Comparison of ENCODE assay signal across 24 mouse cellular contexts in genomic region chr4:137820721-137821120, GRCm38 (mm10). TPM values are rescaled to one million over a fixed set of nuclear protein-coding genes. Genes with fewer than 3 reads are reported as not detected.
DNase-seq lines count a peak whose midpoint lies in the region; ATAC-seq and TF ChIP-seq lines count a peak whose summit lies in the region.
"Had no signal": no experiment of that assay in that cellular context is flagged by ENCODE, and none has a peak within 500 bp of the region (broad histone marks: within the 10 kb centered on the region; RNA-seq: fewer than 3 reads in every experiment).

No protein-coding gene starts in this region.

- H3K9me3 ChIP-seq in kidney, embryonic 15.5 days (replicated peaks), result no peaks in the 10 kb centered on the region
- no peaks in the 10 kb centered on the region for H3K9me3 ChIP-seq in MEL (replicated peaks; ENCODE audit: insufficient read depth, low read length)
- H3K9me3 ChIP-seq: embryonic facial prominence, embryonic 10.5 days; limb, embryonic 10.5 days; liver, embryonic 13.5 days; midbrain, embryonic 13.5 days; neural tube, embryonic 12.5 days had no signal

- no peak overlapping the region for H3K9ac ChIP-seq in kidney, embryonic 15.5 days
- H3K9ac ChIP-seq in MEL (ENCODE audit: control insufficient read depth, low read depth, low read length, poor library complexity, severe bottlenecking), result no peak overlapping the region
- H3K9ac ChIP-seq: hindbrain, embryonic 12.5 days; liver, embryonic 13.5 days; midbrain, embryonic 13.5 days; neural tube, embryonic 12.5 days had no signal

- peaks cover 3% of the 10 kb centered on the region; the same call in 1 of the 2 replicates for H3K4me1 ChIP-seq in kidney, adult 2 months (ENCODE audit: control insufficient read depth, insufficient read depth, low read length)
- no peaks in the 10 kb centered on the region for H3K4me1 ChIP-seq in kidney, embryonic 15.5 days
- H3K4me1 ChIP-seq in MEL (ENCODE audit: control insufficient read depth in 1 of 2, insufficient read depth in 2 of 2, low read length in 2 of 2), result peaks cover 0 to 4% of the 10 kb centered on the region in 2 experiments; a peak in 2 of 4 replicates
- H3K4me1 ChIP-seq in thymus, adult 2 months (replicated peaks; ENCODE audit: control insufficient read depth, insufficient read depth, low read length), result no peaks in the 10 kb centered on the region
- H3K4me1 ChIP-seq: liver, embryonic 13.5 days; neural tube, embryonic 12.5 days had no signal

- WGBS in kidney, adult 2 months, result 42% methylated on average over 3 of the region's 3 CpGs
- 45% methylated on average over 3 of the region's 3 CpGs for WGBS in kidney, embryonic 15.5 days
- 49% methylated on average over 3 of the region's 3 CpGs for WGBS in thymus, adult 2 months

- no peak for TF ChIP-seq EP300 in MEL (IDR thresholded peaks at IDR 0.05; ENCODE audit: low read depth in 1 of 2, low read length in 2 of 2)

- H3K36me3 ChIP-seq in kidney, adult 2 months (ENCODE audit: control insufficient read depth, insufficient read depth, low read length), result no peaks in the 10 kb centered on the region
- H3K36me3 ChIP-seq in kidney, embryonic 15.5 days, result no peaks in the 10 kb centered on the region
- no peaks in the 10 kb centered on the region for H3K36me3 ChIP-seq in MEL (ENCODE audit: control insufficient read depth in 1 of 2, insufficient read depth in 2 of 2, low read length in 2 of 2)
- no peaks in the 10 kb centered on the region for H3K36me3 ChIP-seq in thymus, adult 2 months (ENCODE audit: control insufficient read depth, insufficient read depth, low read length)
- H3K36me3 ChIP-seq: embryonic facial prominence, embryonic 10.5 days; hindbrain, embryonic 12.5 days; limb, embryonic 10.5 days; liver, embryonic 13.5 days; midbrain, embryonic 13.5 days; neural tube, embryonic 12.5 days had no signal

- DNase-seq in kidney, adult 2 months, result peak; percentile 33
- DNase-seq in 416B (ENCODE audit: low read depth), result peak; percentile 67
- DNase-seq in MEL (ENCODE audit: low read depth, low spot score), result peak; percentile 52
- peak; percentile 35 for DNase-seq in lung, postnatal 14 days
- DNase-seq in cerebellum, adult 9-10 months, result no peak
- DNase-seq in thymus, adult 2 months, result no peak
- DNase-seq: adrenal gland, postnatal 25 days; cerebellum, adult 11-12 months; cerebellum, postnatal 36 days; heart, postnatal 10 days; kidney, adult 8-10 months; kidney, postnatal 4 days; layer of hippocampus, adult 9-11 months; liver, embryonic 13.5 days; thymus, postnatal 4 days had no signal

- no peak for TF ChIP-seq CTCF in kidney, adult 2 months (conservative IDR thresholded peaks at IDR 0.05; ENCODE audit: insufficient read depth, insufficient read length, low read depth, low read length)
- no peak for TF ChIP-seq CTCF in MEL (IDR thresholded peaks at IDR 0.05 in 2 of 3, conservative IDR thresholded peaks at IDR 0.05 in 1 of 3; ENCODE audit: control insufficient read depth in 1 of 3, insufficient read depth in 1 of 3, low read depth in 2 of 3, low read length in 3 of 3, poor library complexity in 1 of 3, severe bottlenecking in 1 of 3)
- no peak for TF ChIP-seq CTCF in thymus, adult 2 months (IDR thresholded peaks at IDR 0.05; ENCODE audit: borderline replicate concordance, control insufficient read depth, extremely low read depth, insufficient read depth, low read length, poor library complexity)

- H3K79me2 ChIP-seq in MEL (ENCODE audit: control insufficient read depth, insufficient read depth, low read length, poor library complexity), result no peaks in the 10 kb centered on the region

- no peak for ATAC-seq in kidney, embryonic 15.5 days (replicated peaks; ENCODE audit: low FRiP score)
- ATAC-seq: inflammation-experienced regulatory T-cells, adult 6 months; midbrain, embryonic 13.5 days had no signal

- no peak overlapping the region for H3K4me2 ChIP-seq in kidney, embryonic 15.5 days
- H3K4me2 ChIP-seq: hindbrain, embryonic 12.5 days; liver, embryonic 13.5 days; midbrain, embryonic 13.5 days; neural tube, embryonic 12.5 days had no signal

- H3K27ac ChIP-seq in kidney, adult 2 months (ENCODE audit: insufficient read depth, low read depth, low read length), result no peak overlapping the region
- no peak overlapping the region for H3K27ac ChIP-seq in kidney, embryonic 15.5 days
- H3K27ac ChIP-seq in MEL (ENCODE audit: control insufficient read depth, low read depth, low read length), result no peak overlapping the region
- H3K27ac ChIP-seq in thymus, adult 2 months (ENCODE audit: control insufficient read depth, insufficient read depth, low read length), result no peak overlapping the region
- H3K27ac ChIP-seq: embryonic facial prominence, embryonic 10.5 days; hindbrain, embryonic 12.5 days; limb, embryonic 10.5 days; liver, embryonic 13.5 days; macrophage; midbrain, embryonic 13.5 days; neural tube, embryonic 12.5 days had no signal

- no peaks in the 10 kb centered on the region for H3K27me3 ChIP-seq in kidney, adult 2 months (replicated peaks; ENCODE audit: control insufficient read depth, insufficient read depth, low read length)
- no peaks in the 10 kb centered on the region for H3K27me3 ChIP-seq in kidney, embryonic 15.5 days
- H3K27me3 ChIP-seq in MEL (ENCODE audit: control insufficient read depth in 1 of 2, insufficient read depth in 2 of 2, low read length in 2 of 2), result no peaks in the 10 kb centered on the region
- no peaks in the 10 kb centered on the region for H3K27me3 ChIP-seq in thymus, adult 2 months (ENCODE audit: control insufficient read depth, insufficient read depth, low read length)
- H3K27me3 ChIP-seq: hindbrain, embryonic 12.5 days; liver, embryonic 13.5 days; midbrain, embryonic 13.5 days; neural tube, embryonic 12.5 days had no signal

- TF ChIP-seq POLR2A in kidney, adult 2 months (IDR thresholded peaks at IDR 0.05; ENCODE audit: low read depth, low read length), result no peak
- no peak for TF ChIP-seq POLR2A in MEL (IDR thresholded peaks at IDR 0.05; ENCODE audit: control insufficient read depth in 1 of 2, insufficient read depth in 1 of 2, low read depth in 1 of 2, low read length in 2 of 2, poor library complexity in 1 of 2)
- no peak for TF ChIP-seq POLR2A in thymus, adult 2 months (IDR thresholded peaks at IDR 0.05; ENCODE audit: control insufficient read depth, extremely low read depth, insufficient read depth, low read length, poor library complexity)

- TF ChIP-seq RAD21 in MEL (IDR thresholded peaks at IDR 0.05; ENCODE audit: low read depth, low read length), result no peak

- H3K4me3 ChIP-seq in kidney, adult 2 months (ENCODE audit: insufficient read depth, low read depth, low read length), result no peak overlapping the region
- no peak overlapping the region for H3K4me3 ChIP-seq in kidney, embryonic 15.5 days (replicated peaks)
- no peak overlapping the region for H3K4me3 ChIP-seq in MEL (ENCODE audit: control insufficient read depth in 1 of 2, insufficient read depth in 1 of 2, low read depth in 2 of 2, low read length in 2 of 2)
- H3K4me3 ChIP-seq in thymus, adult 2 months (ENCODE audit: control insufficient read depth, insufficient read depth, low read length), result no peak overlapping the region
- H3K4me3 ChIP-seq: embryonic facial prominence, embryonic 10.5 days; hindbrain, embryonic 12.5 days; limb, embryonic 10.5 days; liver, embryonic 13.5 days; midbrain, embryonic 13.5 days; neural tube, embryonic 12.5 days had no signal

TF ChIP-seq in MEL, 35 proteins besides CTCF, POLR2A, EP300 and RAD21:
- TF ChIP-seq E2F4 (IDR thresholded peaks at IDR 0.05; ENCODE audit: borderline replicate concordance, low read depth, low read length), result no peak
- peak; percentile 15; the same call in 1 of the 2 replicates for TF ChIP-seq MAX (IDR thresholded peaks at IDR 0.05; ENCODE audit: low read length)
- 0 out of 2 replicates have a peak, but pooled peaks have one; percentile 26 for TF ChIP-seq ELF1 (IDR thresholded peaks at IDR 0.05; ENCODE audit: low read depth, low read length)
- TF ChIP-seq POLR2AphosphoS2 (IDR thresholded peaks at IDR 0.05; ENCODE audit: low read length), result no peak
- no peak for TF ChIP-seq CHD2 (IDR thresholded peaks at IDR 0.05; ENCODE audit: low read length)
- no peak for TF ChIP-seq TBP (IDR thresholded peaks at IDR 0.05; ENCODE audit: low read depth, low read length)
- TF ChIP-seq NRF1 (IDR thresholded peaks at IDR 0.05; ENCODE audit: insufficient read depth, low read depth, low read length, poor library complexity, severe bottlenecking), result no peak
- no peak for TF ChIP-seq ZC3H11A (IDR thresholded peaks at IDR 0.05; ENCODE audit: low read depth, low read length)
- no peak for TF ChIP-seq USF1 (IDR thresholded peaks at IDR 0.05; ENCODE audit: low read depth, low read length)
- TF ChIP-seq SMC3 (IDR thresholded peaks at IDR 0.05; ENCODE audit: low read depth, low read length), result no peak

RNA-seq across cellular contexts. Expression of gene Alpl, which starts 24.5 kb away (rescaled TPM):
- polyA plus RNA-seq in kidney, adult 2 months (2012; rRNA removed), result 564 and 569 TPM in 2 replicates
- polyA plus RNA-seq in kidney, embryonic 15.5 days (2015; fragmentation: Nextera tagmentation; extraction: Ambion mirVana), result 12.9 and 25.3 TPM in 2 replicates
- total RNA-seq in MEL (2012; rRNA removed), result not detected in 2 replicates
- not detected for polyA plus RNA-seq in MEL (2012; ENCODE audit: insufficient read depth in 1 of 2, insufficient read length in 2 of 2, low read depth in 1 of 2, low replicate concordance in 2 of 2, missing spikeins in 1 of 2)
- polyA plus RNA-seq in thymus, adult 2 months (2012; rRNA removed), result 3.4 and 5.1 TPM in 2 replicates
- total RNA-seq: granulocyte monocyte progenitor cell, adult 5-6 weeks had no signal
- polyA plus RNA-seq: macrophage had no signal

RNA-seq across cellular contexts. Expression of gene Ece1, which starts 41.3 kb away (rescaled TPM):
- 30.7 and 33.7 TPM in 2 replicates for polyA plus RNA-seq in kidney, adult 2 months (2012; rRNA removed)
- polyA plus RNA-seq in kidney, embryonic 15.5 days (2015; fragmentation: Nextera tagmentation; extraction: Ambion mirVana), result 53.7 and 58.5 TPM in 2 replicates
- 20.5 and 43.8 TPM in 2 replicates for total RNA-seq in MEL (2012; rRNA removed)
- 10 to 100 TPM in 1 of 2 experiments, not detected in 1; 25.3 TPM for polyA plus RNA-seq in MEL (2012; ENCODE audit: insufficient read depth in 1 of 2, insufficient read length in 2 of 2, low read depth in 1 of 2, low replicate concordance in 2 of 2, missing spikeins in 1 of 2)
- 27.3 and 28.9 TPM in 2 replicates for polyA plus RNA-seq in thymus, adult 2 months (2012; rRNA removed)

Comparison
In these comparisons a context has a peak if more than half of its experiments do, and no peak if none do; other contexts are left out.
1. RNA of gene Alpl, which starts 24.5 kb away (polyA plus RNA-seq): 564 to 569 TPM in kidney, adult 2 months; 12.9 to 25.3 TPM in kidney, embryonic 15.5 days, 3.4 to 5.1 TPM in thymus, adult 2 months and not detected in MEL; every median in the first group is over 10 times any median in the second.
2. DNase-seq: peak in kidney, adult 2 months (single experiment), 416B (single experiment), MEL (single experiment) and lung, postnatal 14 days (single experiment); none in cerebellum, adult 9-10 months (single experiment) and thymus, adult 2 months (single experiment).